Mouse (Mus musculus) megakaryocyte, adult 5-6 weeks (primary cell): ENCODE measurements around the gene Habp2. TPM values are rescaled to one million over a fixed set of nuclear protein-coding genes. Genes with fewer than 3 reads are reported as not detected.
A peak's percentile ranks its signal among the peaks of the same experiment; 100 is the strongest.

ENCODE experiments used
- ATAC-seq: 2 replicates; pipeline ENCODE4 v1.8.0; 2016; ENCODE audit warnings: mild to moderate bottlenecking, inconsistent platforms; ENCODE audit not compliant: poor library complexity, severe bottlenecking
- total RNA-seq, 2 experiments: library from RNA; stranded (forward) in 1 of 2; stranded (reverse) in 1 of 2; fragments of 153-499, 151-499 nt in 1 of 2; fragments of 221-1000, 200-1000 nt in 1 of 2; gene quantifications; 2 replicates each; pipeline versions ENCODE4 v1.2.3 to v1.2.4; 2015 to 2017

The Habp2 gene
- total RNA-seq (2015) = not detected in 2 replicates
- not detected in 2 replicates for total RNA-seq (2017)

DNA sequence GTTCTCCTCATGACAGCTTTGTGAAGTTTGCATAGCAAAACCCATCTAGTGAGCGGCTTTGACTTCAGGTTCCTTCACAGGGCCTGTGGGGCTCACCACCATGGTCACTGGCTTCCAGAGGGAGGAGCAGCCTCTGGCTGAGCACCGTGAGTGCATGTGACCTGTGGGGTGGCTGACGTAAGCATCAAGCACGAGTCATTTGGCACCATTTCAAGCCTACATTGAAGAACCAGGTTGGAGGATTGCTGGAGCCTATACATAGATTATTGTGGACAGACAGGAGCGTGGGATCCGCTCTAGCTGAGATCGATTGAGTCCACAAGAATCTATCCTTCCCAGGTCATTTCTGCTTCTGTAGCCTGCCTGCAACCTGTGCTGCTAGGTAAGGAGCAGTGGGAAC lies at the start of gene Habp2:
Gene Habp2, plus strand, starts transcription at position 272 of the 400 bp plus-strand sequence.
- no peak for ATAC-seq

GRCm38 (mm10) chr19:56238501-56238900 lies 48.4 kb upstream of the Habp2 start:
- ATAC-seq = no peak

DNA sequence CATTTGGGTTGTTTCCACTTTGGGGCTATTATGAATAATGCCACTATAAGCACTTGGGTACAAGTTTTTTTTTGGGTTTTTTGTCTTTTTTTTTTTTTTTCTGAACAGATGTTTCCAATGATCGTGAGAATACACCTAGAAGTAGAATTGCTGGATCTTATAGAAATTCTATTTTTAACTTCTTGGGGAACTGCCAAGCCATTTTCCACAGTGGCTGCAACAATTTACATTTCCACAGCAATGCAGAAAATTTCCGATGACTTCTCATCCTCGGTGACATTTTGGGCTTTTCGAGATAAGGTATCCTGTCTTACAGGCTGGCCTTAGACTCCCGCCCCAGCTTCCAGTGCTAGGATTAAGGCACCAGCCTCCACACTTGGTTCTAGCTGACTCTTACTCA lies 41.7 kb upstream of the Habp2 start:
- ATAC-seq = no peak

GRCm38 (mm10) chr19:56252815-56253214 lies 34.1 kb upstream of the Habp2 start:
- no peak for ATAC-seq

- no peak for ATAC-seq
These were observed 33.7 kb upstream of the Habp2 start for GRCm38 (mm10) chr19:56253271-56253670.

DNA sequence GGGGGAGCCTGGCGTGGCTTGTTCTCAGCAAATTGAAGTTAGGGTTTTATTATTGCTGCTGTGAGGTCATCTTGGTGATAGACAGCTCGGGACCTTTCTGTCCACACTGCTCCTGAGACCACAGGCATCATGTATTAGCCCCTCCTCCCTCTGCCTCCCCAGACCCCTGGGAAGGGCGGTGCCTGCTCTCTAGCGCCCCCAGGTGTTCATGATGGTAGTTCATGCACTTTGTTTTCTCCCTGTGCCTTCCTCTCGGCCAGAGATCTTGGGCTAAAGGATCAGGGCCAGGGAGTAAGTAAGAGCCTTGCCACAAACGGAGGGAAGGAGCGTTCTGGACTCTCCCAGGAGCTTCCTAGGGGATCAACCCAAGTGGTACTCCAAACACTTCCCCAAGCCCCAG lies 32.2 kb upstream of the Habp2 start:
- ATAC-seq = no peak

GRCm38 (mm10) chr19:56255506-56255905 lies 31.4 kb upstream of the Habp2 start:
- ATAC-seq = peak; percentile 55

DNA sequence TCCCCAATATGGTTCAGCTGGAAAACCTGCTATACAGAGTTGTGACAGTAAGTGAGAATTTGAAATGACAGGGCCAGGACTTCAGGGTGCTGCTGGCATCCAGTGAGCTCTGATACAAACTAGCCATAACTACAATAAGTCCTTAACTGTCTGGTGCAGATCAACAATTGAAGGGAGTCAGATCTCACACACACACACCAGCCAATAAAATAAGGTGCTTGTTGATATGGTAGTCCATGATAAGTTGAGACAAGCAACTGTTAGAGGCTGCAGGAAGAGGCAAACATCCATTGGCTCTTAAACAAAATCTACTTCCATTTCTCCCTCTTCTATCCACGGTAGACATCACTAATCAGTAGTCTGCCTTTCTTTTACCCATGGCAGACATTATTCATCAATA lies 30.7 kb upstream of the Habp2 start:
- ATAC-seq = no peak

- ATAC-seq = peak; percentile 88
These were observed 30.2 kb upstream of the Habp2 start for GRCm38 (mm10) chr19:56256741-56257140.

- ATAC-seq = no peak
These were observed 23.2 kb upstream of the Habp2 start for GRCm38 (mm10) chr19:56263696-56264095.

DNA sequence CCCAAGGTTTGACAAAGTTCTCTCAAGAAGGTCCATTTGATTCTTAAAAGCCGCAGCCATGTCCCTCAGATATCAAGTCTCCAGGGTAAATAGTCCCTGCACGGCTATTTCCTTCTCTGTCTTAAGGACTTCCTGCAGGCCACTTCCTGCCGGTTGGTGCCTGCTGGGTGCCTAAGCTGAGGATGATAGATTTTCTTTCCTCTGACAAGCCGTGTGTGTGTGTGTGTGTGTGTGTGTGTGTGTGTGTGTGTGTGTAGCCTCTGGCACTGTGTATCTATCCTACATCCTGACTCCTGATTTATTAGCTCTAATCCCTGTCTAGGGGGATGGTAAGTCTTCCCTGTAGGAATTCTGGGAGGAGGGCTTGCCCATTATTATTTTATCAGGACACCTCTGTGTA lies 22.8 kb upstream of the Habp2 start:
- ATAC-seq = no peak

DNA sequence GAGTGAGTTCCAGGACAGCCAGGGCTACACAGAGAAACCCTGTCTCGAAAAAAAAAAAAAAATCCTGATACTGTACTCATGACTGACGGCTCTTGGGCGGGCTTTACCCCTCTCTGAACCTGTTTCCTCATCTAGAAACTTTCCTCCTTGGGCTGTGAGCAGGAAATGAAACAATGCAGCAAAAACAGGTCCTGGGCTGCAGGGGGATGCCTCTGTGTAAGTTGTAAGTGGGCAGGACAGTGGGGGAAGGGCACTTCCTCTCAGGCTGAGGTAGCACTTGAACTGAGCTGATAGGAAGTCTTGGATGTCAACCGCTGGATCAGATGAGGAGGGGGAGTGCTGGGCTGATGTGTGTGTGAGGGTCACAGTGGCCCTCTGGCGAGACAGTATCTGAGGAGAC lies 21.8 kb upstream of the Habp2 start:
- ATAC-seq = peak; percentile 81

- peak; percentile 56 for ATAC-seq
These were observed 14.9 kb upstream of the Habp2 start for GRCm38 (mm10) chr19:56272081-56272480.

GRCm38 (mm10) chr19:56277140-56277804 lies 9.7 kb upstream of the Habp2 start:
- no peak for ATAC-seq

GRCm38 (mm10) chr19:56277951-56278350 lies 9.0 kb upstream of the Habp2 start:
- no peak for ATAC-seq

- ATAC-seq = no peak
These were observed 8.6 kb upstream of the Habp2 start for GRCm38 (mm10) chr19:56278366-56278765.

GRCm38 (mm10) chr19:56285222-56285621 lies 1.7 kb upstream of the Habp2 start:
- ATAC-seq = no peak

DNA sequence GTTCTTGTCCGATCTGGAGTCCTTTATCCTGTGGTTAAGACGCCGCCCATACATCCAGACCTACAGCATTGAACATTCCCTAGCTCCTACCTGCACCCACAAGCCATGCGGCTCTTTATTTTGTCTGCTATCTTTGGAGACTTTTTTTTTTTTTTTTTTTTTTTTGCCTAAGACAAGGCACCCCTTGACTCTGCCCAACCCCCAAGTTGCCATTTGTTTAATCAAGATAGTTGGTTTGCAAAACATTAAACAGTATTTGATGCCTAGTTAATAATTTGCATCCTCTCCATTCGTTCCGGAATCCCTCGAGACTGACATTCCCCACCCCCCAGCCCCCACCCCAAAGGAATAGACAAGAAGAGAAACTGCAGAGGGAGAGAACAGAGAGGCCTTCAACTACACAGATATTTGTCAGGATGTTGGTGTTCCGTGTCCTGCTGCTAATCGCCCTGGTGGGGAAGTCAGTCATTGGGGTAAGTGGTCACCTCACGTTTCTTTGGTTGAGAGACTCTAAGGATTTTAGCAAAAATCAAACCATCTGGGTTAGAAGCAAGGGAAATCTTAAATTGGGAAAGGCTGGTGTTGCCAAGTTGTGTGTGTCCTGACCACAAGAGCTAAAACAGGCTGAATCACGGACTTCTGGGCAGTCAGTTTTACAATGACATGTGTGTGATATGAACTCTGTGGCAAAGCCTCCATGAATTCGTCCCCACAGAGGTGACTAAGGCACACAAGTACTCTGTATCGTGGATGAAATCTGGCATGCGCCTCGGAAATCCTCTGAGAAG lies 837 bp downstream of the Habp2 start:
- ATAC-seq = no peak

DNA sequence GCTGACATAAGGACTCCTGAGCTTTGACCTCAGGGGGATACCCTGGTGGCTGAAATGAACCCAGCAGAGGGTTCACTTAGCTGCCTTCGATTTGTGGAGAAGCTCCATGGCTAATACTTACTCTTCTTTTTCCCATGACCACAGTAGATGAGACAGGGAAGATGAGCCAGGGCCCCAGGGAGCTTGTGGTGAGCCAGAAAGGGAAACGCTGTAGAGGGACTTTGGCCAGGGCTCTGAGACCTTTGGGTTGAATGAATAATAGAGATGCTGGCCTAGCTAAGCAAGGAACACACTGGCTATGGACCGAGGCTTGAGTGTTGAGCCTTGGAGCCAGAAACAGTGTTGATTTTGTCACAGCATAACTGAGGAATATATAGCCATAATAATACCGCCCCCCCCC lies 1.5 kb downstream of the Habp2 start:
- no peak for ATAC-seq

- ATAC-seq = no peak
These were observed 2.7 kb downstream of the Habp2 start for GRCm38 (mm10) chr19:56289642-56290041.

- no peak for ATAC-seq
These were observed 5.0 kb downstream of the Habp2 start for GRCm38 (mm10) chr19:56291898-56292297.

DNA sequence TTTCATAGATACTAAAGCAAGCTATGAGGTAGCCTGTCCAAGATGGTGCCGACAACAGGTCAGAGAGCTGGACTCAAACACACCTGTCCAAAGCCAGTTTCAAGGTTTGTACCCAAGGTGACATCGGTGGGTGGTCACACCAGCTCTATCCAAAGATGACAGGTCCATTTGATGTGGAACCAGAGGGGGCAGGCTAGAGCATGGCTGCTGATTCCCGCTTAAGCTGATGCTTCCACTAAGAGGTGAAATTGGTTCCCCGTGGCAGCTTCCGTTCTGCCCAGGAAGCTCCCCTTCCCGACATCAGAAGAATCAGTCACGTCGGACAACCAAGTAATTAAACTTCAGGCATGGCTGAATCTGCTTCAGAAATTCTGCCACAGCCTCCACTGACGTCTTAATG lies 5.4 kb downstream of the Habp2 start:
- ATAC-seq = no peak
